Mouse (Mus musculus) lung, adult 2 months (tissue): Measurements from ENCODE around the gene Rnf222.

Experiments
- CTCF ChIP-seq: fragments of 200-500 bp; IDR thresholded peaks from 2 replicates; pipeline ENCODE4 v1.5.1; 2011; ENCODE audit warnings: mild to moderate bottlenecking, low read length, control low read depth; ENCODE audit not compliant: insufficient read depth
- POLR2A ChIP-seq: fragments of 200-500 bp; IDR thresholded peaks from 2 replicates; pipeline ENCODE4 v1.6.1; 2011; ENCODE audit warnings: low read depth, mild to moderate bottlenecking, control low read depth, low read length, borderline replicate concordance; ENCODE audit errors: extremely low read depth

DNA sequence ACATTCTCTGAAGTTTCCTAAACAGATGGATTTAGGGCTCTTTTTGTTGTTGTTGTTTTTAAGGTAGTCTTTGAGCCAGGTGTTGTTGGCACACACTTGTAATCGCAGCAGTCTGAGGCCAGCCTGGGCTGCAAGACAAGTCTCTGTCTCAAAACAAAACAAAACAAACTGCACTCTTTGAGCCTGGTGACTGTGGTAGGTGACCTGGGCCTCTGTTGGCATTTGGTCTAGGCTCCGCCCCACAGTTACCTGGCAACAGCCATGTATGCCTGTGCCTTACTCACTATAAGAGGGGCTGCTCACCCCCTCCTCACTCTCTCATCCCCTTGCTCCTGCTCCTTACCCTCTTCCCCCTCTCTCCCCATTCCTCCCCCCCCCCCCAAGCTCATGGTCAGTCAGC lies 26.1 kb upstream of the Rnf222 start:
- TF ChIP-seq POLR2A (no peak), CTCF (no peak)
